Mouse (Mus musculus) cerebellum, adult 11-12 months (tissue): Measurements from ENCODE around the gene Gm49673.
"Not testable (repeated sequence)": the region's sequence is repeated elsewhere in the genome, so short reads cannot be mapped to it uniquely, and the experiment has no call there.

Source experiments
- DNase-seq: peaks from one replicate; pipeline ENCODE4 v3.0.0; 2022

Gene Gm49673

DNA sequence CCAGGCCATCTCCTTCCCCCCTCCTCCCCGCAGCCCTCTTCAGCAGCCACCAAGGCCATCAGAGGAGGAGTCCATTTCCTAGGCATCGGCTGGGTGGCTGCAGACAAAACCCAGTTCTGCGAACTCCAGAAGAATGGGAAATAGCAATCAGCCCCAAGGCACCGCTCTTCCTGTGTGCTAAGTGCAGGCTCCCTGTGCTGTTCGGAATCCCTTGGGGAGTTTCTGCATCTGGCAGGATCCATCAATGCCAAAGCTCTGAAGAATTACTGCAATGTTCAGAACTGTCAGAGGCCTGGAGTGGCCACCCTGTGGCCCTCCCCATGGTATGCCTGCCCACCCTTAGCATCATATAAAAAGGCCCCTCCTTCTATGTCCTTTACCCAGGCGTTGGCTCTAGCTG, 110.6 kb downstream of the Gm49673 start:
- not testable (repeated sequence) for DNase-seq
